Mouse (Mus musculus) spleen, adult 10 weeks (tissue): ENCODE data around the gene Rarres2. TPM values are rescaled to one million over a fixed set of nuclear protein-coding genes. Genes with fewer than 3 reads are reported as not detected.

Experiments
- polyA plus RNA-seq: library from polyadenylated mRNA; stranded (reverse); fragments of 350-450 nt; fragmentation: Illumina TruSeq; extraction: RNeasy Lipid Tissue Mini Kit (QIAGEN cat#74804); gene quantifications from one replicate; pipeline ENCODE4 v1.2.3, GENCODE M21; 2015; ENCODE audit warnings: low replicate concordance; ENCODE audit not compliant: insufficient read depth

The Rarres2 gene
- 84.3 TPM for polyA plus RNA-seq

DNA sequence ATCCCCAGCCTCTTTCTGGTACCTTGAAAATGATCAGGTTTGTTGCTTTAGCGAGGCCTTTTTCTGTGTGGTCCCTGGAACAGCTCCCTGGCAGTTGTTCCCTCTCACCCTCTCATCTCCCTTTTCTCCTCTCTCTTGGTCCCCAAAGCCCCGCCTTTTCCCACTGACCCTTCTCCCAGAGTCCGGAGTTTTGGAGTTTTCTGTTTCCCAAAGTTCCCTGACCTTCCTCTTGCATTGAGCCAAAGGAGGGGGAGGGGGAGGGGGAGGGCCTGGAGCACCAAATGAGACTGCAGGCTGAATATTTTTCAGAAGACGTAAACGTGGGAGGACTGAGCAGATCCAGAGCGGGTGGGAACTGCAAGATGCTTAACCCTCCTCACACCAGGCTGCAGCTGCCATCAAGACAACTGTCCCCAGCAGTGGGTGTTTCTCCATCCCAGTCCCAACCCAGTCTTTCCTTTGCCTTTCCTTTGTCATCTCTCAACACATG is at the start of gene Rarres2:
TSS of gene Rarres2 (minus strand) at position 218 of the 490 bp plus-strand sequence.

GRCm38 (mm10) chr6:48601271-48602079 is 28.9 kb upstream of the Rarres2 start, which contains the start of gene Zfp775:
Gene Zfp775, plus strand, starts transcription at chr6:48602063.

GRCm38 (mm10) chr6:48593158-48594042 is 20.8 kb upstream of the Rarres2 start, which contains the start of the genes Repin1 and Gm44965:
Gene Repin1, plus strand, starts transcription at chr6:48593883.
Gene Gm44965, plus strand, starts transcription at chr6:48593941.

GRCm38 (mm10) chr6:48589194-48589750 is 16.7 kb upstream of the Rarres2 start, which contains the start of gene Gm45021:
Gene Gm45021, plus strand, starts transcription at chr6:48589610.

DNA sequence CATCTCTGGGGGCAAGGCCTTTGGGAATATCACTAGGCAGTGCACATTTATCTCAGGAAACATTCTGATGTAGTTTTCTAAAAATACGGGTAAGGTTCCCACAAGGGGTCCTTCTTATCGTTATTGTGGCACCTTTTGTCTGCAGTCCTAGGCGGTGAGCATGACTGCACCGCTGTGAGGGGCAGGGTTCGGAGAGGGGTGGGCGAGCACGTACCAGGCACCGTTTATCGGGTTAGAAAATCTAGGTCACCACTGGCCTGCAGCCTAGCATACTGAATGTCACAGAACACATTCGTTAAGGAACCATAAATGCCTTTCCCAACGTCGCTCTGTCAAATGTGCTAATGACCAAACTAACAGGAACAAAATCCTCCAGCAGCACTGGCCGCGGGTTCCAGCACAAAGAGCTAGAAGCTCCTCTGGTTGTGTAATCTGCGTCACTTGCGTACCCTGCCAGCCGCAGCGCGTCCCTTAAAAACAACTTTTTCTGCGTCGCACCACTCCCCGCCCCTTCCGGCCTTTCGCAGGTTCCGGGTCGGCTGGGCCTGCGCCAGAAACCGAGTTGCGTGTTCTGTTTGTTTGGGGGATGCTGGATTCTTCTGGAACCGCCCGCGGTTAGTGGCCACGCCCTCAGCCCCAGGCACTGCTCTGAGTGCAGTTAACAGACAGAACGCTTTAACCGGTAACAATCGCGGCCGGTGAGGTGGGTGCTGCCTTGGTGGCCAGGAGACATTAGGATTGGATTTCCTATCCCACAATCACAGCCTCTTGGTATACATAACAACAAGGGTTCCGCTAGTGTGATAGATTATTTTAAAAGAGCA is 18.1 kb downstream of the Rarres2 start, which contains the start of gene Lrrc61:
TSS of gene Lrrc61 (plus strand) at position 517 of the 824 bp plus-strand sequence.

DNA sequence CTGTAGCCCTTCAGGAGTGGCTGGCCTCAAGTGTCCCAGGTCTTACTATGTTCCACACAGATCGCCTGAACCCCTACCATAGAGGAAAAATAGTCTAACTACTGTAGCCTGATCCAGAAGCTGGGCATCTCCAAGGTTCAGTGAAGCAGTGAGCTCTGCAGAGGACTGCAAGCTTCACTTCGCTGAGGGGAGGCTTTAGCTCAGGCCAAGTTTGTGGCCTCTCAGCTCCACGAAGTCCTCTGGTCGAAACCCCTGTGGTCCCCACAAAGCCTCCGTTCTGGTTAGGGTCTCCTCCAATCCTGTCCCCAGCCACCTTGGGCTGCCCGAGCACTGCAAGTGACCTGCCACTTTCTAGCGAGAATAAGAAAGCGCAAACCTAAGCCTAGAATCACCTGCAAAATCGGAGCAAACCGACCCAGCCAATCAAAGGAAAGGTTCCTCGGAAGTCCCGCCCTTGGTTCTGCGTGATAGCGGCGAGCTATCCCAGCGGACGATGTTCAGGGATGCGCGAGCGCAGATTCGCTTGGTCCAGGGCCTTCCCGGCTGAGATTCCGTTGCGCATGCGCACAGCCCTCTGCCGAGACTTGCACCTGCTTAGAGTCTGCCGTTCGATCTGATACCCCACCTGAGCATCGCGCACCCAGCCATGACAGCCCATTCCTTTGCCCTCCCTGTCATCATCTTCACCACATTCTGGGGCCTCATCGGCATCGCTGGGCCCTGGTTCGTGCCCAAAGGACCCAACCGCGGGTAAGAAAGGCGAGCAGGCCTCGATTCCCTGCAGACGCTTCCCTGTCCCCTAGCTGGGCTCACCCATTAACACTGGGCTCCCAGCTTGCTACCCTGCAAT is 35.3 kb downstream of the Rarres2 start, which contains the start of gene Atp6v0e2:
TSS of gene Atp6v0e2 (plus strand) at position 511 of the 850 bp plus-strand sequence.

Other genes with a start within 250 kb of the Rarres2 start
- gene Krba1, start 177.2 kb downstream of the Rarres2 start, polyA plus RNA-seq, result 12.9 TPM
- gene Zfp467, start 127.0 kb downstream of the Rarres2 start, polyA plus RNA-seq, result 9.9 TPM
- 0.75 TPM for gene Sspo, start 124.6 kb downstream of the Rarres2 start, polyA plus RNA-seq
- 2.4 TPM for gene Atp6v0e2, start 35.2 kb downstream of the Rarres2 start, polyA plus RNA-seq
- gene Lrrc61, start 18.0 kb downstream of the Rarres2 start, polyA plus RNA-seq, result 15.7 TPM
- gene Gm45021, start 16.8 kb upstream of the Rarres2 start, polyA plus RNA-seq, result not detected
- 7.5 TPM for gene Repin1, start 21.1 kb upstream of the Rarres2 start, polyA plus RNA-seq
- not detected for gene Gm44965, start 21.2 kb upstream of the Rarres2 start, polyA plus RNA-seq
- gene Zfp775, start 29.3 kb upstream of the Rarres2 start, polyA plus RNA-seq, result 1.5 TPM
- gene AI854703, start 54.0 kb upstream of the Rarres2 start, polyA plus RNA-seq, result 0.30 TPM
- gene Gimap8, start 74.4 kb upstream of the Rarres2 start, polyA plus RNA-seq, result 329 TPM
- gene Gimap9, start 103.3 kb upstream of the Rarres2 start, polyA plus RNA-seq, result 169 TPM
- 799 TPM for gene Gimap4, start 111.8 kb upstream of the Rarres2 start, polyA plus RNA-seq
- gene Gimap6, start 135.4 kb upstream of the Rarres2 start, polyA plus RNA-seq, result 609 TPM
- gene Gm28053, start 145.8 kb upstream of the Rarres2 start, polyA plus RNA-seq, result 83.2 TPM
- 103 TPM for gene Gimap7, start 145.8 kb upstream of the Rarres2 start, polyA plus RNA-seq
- 200 TPM for gene Gimap1, start 166.3 kb upstream of the Rarres2 start, polyA plus RNA-seq
- 81.6 TPM for gene Gimap5, start 173.4 kb upstream of the Rarres2 start, polyA plus RNA-seq
- gene Gimap3, start 198.1 kb upstream of the Rarres2 start, polyA plus RNA-seq, result 371 TPM